Mouse (Mus musculus): ENCODE data around the gene Pde6g. TPM values are rescaled to one million over a fixed set of nuclear protein-coding genes. Genes with fewer than 3 reads are reported as not detected.

Pde6g gene
- polyA plus RNA-seq (2015; fragmentation: Nextera tagmentation; extraction: Ambion mirVana) = 0.26 TPM in 1 of 2 replicates, not detected in the other

- no peak for ATAC-seq (ENCODE audit: insufficient read depth, low FRiP score, low read depth)
- Histone ChIP-seq H3K4me2 (no peak within 1 kb of the TSS), H3K27ac (no peak within 1 kb of the TSS), H3K4me3 (replicated peaks) (no peak within 1 kb of the TSS), H3K4me1 (peaks cover 4% of the 10 kb centered on the region; the same call in 1 of the 2 replicates), H3K9me3 (no peaks in the 10 kb centered on the region), H3K36me3 (0 out of 2 replicates have a peak, but pooled peaks cover 3% of the 10 kb centered on the region), H3K27me3 (replicated peaks) (no peaks in the 10 kb centered on the region), H3K9ac (no peak within 1 kb of the TSS)
- 85% methylated on average over 4 of the region's 4 CpGs for WGBS
Measured at GRCm38 (mm10) chr11:120453306-120453705, at the start of gene Pde6g. Pde6g (minus strand) TSS chr11:120453500.

DNA sequence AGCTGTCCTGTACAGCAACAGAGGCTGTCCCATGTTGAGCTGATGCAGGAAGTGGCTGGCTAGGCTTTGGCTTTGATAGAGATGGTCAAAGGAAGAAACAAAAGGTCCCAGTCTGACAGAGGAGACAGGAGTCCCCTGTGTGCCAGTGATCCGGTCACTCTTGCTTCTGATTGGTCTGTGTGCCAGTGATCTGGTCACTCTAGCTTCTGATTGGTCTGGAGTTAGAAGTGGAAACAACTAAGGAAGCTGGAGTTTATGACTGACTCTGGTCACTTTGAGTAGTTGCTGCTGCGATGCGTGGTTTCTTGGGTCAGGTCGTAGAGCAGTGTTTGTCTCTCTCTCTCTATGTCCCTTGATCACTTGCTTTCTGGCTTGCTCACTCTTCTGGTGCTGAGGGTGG lies 48.4 kb upstream of the Pde6g start:
- no peak for ATAC-seq (ENCODE audit: insufficient read depth, low FRiP score, low read depth)
- Histone ChIP-seq H3K4me3 (replicated peaks) (no peak overlapping the region), H3K9ac (no peak overlapping the region), H3K27ac (no peak overlapping the region), H3K4me1 (0 out of 2 replicates have a peak, but pooled peaks cover 17% of the 10 kb centered on the region), H3K9me3 (no peaks in the 10 kb centered on the region), H3K36me3 (peaks cover 14% of the 10 kb centered on the region), H3K4me2 (no peak overlapping the region), H3K27me3 (replicated peaks) (no peaks in the 10 kb centered on the region)
- WGBS = 85% methylated on average over 4 of the region's 4 CpGs

DNA sequence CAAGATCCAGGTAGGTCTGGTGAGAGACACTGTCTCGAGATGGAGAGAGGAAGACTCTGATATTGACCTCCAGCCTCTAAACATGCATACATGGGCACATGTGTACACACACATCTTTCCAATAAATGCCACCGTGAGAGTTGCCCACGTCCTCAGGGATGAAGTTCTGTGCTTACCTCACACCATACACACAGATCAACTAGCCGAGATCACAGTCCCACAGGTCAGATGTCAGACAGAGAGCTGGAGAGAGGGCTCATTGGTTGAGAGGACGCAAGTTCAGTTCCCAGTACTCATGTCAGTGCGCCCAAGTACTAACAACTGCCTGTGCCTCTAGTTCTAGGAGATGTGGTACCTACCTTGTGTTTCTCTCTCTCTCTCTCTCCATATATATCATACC lies 47.7 kb upstream of the Pde6g start:
- no peak overlapping the region for H3K4me3 ChIP-seq (replicated peaks)
- no peak overlapping the region for H3K9ac ChIP-seq
- 59% methylated on average over 6 of the region's 6 CpGs for WGBS
- 0 out of 2 replicates have a peak, but pooled peaks cover 17% of the 10 kb centered on the region for H3K4me1 ChIP-seq
- H3K27ac ChIP-seq = peak overlapping the region; percentile 77; the same call in 1 of the 2 replicates
- H3K27me3 ChIP-seq (replicated peaks) = no peaks in the 10 kb centered on the region
- no peaks in the 10 kb centered on the region for H3K9me3 ChIP-seq
- no peak for ATAC-seq (ENCODE audit: insufficient read depth, low FRiP score, low read depth)
- H3K36me3 ChIP-seq = peaks cover 19% of the 10 kb centered on the region
- H3K4me2 ChIP-seq = no peak overlapping the region

DNA sequence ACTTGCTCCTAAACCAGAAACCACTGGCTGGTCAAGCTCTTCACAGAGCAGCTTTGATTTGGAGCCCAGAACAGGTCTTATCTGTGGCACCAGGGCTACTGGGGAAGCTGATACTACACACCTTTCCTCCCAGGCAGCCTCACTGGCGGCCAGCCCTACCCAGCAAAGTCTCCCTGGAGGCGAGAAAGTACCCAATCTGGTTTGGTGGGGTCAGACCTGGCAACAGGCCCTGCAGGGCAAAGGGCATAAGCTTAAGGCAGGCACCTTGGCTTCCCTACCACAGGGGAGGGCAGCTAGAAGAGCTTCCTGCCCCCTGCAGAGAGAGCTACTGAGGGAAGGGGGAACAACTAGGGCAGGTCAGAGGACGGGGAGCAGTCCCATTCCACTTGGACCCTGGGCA lies 47.1 kb upstream of the Pde6g start:
- Histone ChIP-seq H3K27me3 (replicated peaks) (no peaks in the 10 kb centered on the region), H3K36me3 (peaks cover 23% of the 10 kb centered on the region), H3K4me1 (0 out of 2 replicates have a peak, but pooled peaks cover 17% of the 10 kb centered on the region), H3K4me2 (0 out of 2 replicates have a peak overlapping the region, but pooled peaks have one; percentile 12), H3K9ac (no peak overlapping the region), H3K27ac (peak overlapping the region; percentile 77), H3K4me3 (replicated peaks) (no peak overlapping the region), H3K9me3 (no peaks in the 10 kb centered on the region)
- ATAC-seq (ENCODE audit: insufficient read depth, low FRiP score, low read depth) = peak; percentile 85
- 13% methylated on average over 3 of the region's 3 CpGs for WGBS

- 76% methylated on average over 6 of the region's 6 CpGs for whole genome bisulfite sequencing
- Histone ChIP-seq H3K27ac (peak overlapping the region; percentile 77), H3K9ac (no peak overlapping the region), H3K36me3 (peaks cover 24% of the 10 kb centered on the region), H3K4me3 (replicated peaks) (no peak overlapping the region), H3K27me3 (replicated peaks) (no peaks in the 10 kb centered on the region), H3K9me3 (no peaks in the 10 kb centered on the region), H3K4me2 (0 out of 2 replicates have a peak overlapping the region, but pooled peaks have one; percentile 12), H3K4me1 (0 out of 2 replicates have a peak, but pooled peaks cover 17% of the 10 kb centered on the region)
- ATAC-seq (ENCODE audit: insufficient read depth, low FRiP score, low read depth) = no peak; the same call in 1 of the 2 replicates
Measured at GRCm38 (mm10) chr11:120499894-120500293, 46.6 kb upstream of the Pde6g start.

DNA sequence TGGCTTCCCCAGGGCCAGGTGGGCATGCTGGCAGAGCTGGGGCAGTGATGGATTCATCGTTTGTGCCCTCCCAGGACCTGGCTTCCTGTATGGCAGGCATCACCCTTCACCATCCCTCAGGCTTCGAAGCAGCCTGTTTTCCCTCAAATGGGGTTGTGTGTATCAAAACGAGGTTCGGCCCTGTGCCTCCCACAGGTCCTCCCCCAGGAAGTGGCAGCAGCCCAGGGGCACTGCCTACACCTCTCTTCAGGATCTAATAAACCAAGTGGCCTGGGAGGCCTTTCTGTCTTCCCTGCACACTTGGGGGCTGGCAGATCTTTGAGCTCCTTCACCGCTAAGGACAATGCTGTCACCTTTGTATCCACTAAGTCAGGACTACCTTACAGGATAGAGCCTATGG lies 45.6 kb upstream of the Pde6g start:
- no peaks in the 10 kb centered on the region for H3K9me3 ChIP-seq
- H3K4me2 ChIP-seq = no peak overlapping the region
- peak overlapping the region; percentile 31; the same call in 1 of the 2 replicates for H3K27ac ChIP-seq
- no peak overlapping the region for H3K4me3 ChIP-seq (replicated peaks)
- 73% methylated on average over 5 of the region's 5 CpGs for WGBS
- peaks cover 34% of the 10 kb centered on the region for H3K36me3 ChIP-seq
- no peak for ATAC-seq (ENCODE audit: insufficient read depth, low FRiP score, low read depth)
- no peaks in the 10 kb centered on the region for H3K27me3 ChIP-seq (replicated peaks)
- H3K4me1 ChIP-seq = peaks cover 21% of the 10 kb centered on the region; the same call in 1 of the 2 replicates
- no peak overlapping the region for H3K9ac ChIP-seq

GRCm38 (mm10) chr11:120498226-120498625 lies 44.9 kb upstream of the Pde6g start:
- no peak overlapping the region for H3K4me3 ChIP-seq (replicated peaks)
- no peak for ATAC-seq (ENCODE audit: insufficient read depth, low FRiP score, low read depth)
- H3K36me3 ChIP-seq = peaks cover 36% of the 10 kb centered on the region
- H3K9me3 ChIP-seq = no peaks in the 10 kb centered on the region
- H3K9ac ChIP-seq = no peak overlapping the region
- no peak overlapping the region for H3K27ac ChIP-seq
- H3K4me1 ChIP-seq = peaks cover 27% of the 10 kb centered on the region
- H3K27me3 ChIP-seq (replicated peaks) = no peaks in the 10 kb centered on the region
- no peak overlapping the region for H3K4me2 ChIP-seq
- 89% methylated on average over 12 of the region's 12 CpGs for WGBS

- no peaks in the 10 kb centered on the region for H3K9me3 ChIP-seq
- H3K27ac ChIP-seq = no peak overlapping the region
- H3K4me1 ChIP-seq = peaks cover 33% of the 10 kb centered on the region
- no peaks in the 10 kb centered on the region for H3K27me3 ChIP-seq (replicated peaks)
- H3K9ac ChIP-seq = no peak overlapping the region
- no peak overlapping the region for H3K4me2 ChIP-seq
- peaks cover 36% of the 10 kb centered on the region for H3K36me3 ChIP-seq
- ATAC-seq (ENCODE audit: insufficient read depth, low FRiP score, low read depth) = no peak
- no peak overlapping the region for H3K4me3 ChIP-seq (replicated peaks)
- WGBS = 92% methylated on average over 3 of the region's 3 CpGs
Measured at GRCm38 (mm10) chr11:120497436-120497835, 44.1 kb upstream of the Pde6g start.

DNA sequence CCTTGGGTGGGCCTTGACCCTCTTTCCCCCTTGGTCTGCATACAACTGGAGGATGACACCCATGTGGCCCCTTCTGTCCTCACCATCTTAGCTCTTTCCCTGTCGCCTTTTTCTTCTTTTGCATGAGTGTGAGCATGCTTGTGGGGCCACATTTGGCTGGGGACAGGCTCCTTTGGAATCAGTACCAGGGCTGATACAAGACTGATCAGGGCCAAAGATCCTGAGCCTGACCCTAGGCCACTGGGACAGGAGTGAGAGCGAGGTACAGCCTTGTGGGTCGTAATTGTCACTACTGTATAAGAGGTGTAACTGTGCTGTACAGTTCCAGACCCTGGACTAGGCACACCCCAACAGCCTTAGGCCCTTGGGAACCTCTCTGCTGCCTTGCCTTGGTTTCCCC lies 40.6 kb upstream of the Pde6g start:
- H3K9ac ChIP-seq = no peak overlapping the region
- 78% methylated on average over 3 of the region's 3 CpGs for WGBS

DNA sequence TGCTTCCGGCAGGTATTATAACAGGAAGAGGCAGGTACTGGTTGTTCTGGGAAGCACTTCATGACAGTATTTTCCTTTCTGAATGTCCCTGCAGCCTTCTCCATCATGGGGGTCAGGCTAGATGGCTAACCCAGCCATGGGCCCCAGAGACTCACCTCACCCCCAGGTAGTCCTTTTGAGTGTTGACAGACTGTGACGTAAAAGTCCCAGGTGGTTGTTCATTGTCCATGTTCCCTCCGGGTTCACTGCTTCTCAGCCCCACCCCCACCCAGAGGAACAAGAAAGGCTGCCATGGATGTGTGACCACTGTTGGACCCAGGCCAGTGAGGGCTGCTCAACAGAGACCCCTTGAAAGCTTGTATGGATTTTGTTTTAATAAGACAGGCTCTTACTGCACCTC lies 40.1 kb upstream of the Pde6g start:
- 37% methylated on average over 3 of the region's 3 CpGs for WGBS
- Histone ChIP-seq H3K27me3 (replicated peaks) (no peaks in the 10 kb centered on the region), H3K9me3 (no peaks in the 10 kb centered on the region), H3K4me2 (peak overlapping the region; percentile 96), H3K27ac (peak overlapping the region; percentile 90; the same call in 1 of the 2 replicates), H3K4me1 (peaks cover 33% of the 10 kb centered on the region), H3K4me3 (replicated peaks) (peak overlapping the region; percentile 96), H3K9ac (peak overlapping the region; percentile 17; the same call in 1 of the 2 replicates), H3K36me3 (peaks cover 32% of the 10 kb centered on the region)
- ATAC-seq (ENCODE audit: insufficient read depth, low FRiP score, low read depth) = no peak

More for the DNA sequence above, 40.6 kb upstream of the Pde6g start:
- H3K4me1 ChIP-seq = peaks cover 36% of the 10 kb centered on the region
- no peak overlapping the region for H3K4me3 ChIP-seq (replicated peaks)
- no peak for ATAC-seq (ENCODE audit: insufficient read depth, low FRiP score, low read depth)
- peak overlapping the region; percentile 96 for H3K4me2 ChIP-seq
- no peaks in the 10 kb centered on the region for H3K27me3 ChIP-seq (replicated peaks)
- no peaks in the 10 kb centered on the region for H3K9me3 ChIP-seq
- H3K27ac ChIP-seq = no peak overlapping the region
- peaks cover 33% of the 10 kb centered on the region for H3K36me3 ChIP-seq

DNA sequence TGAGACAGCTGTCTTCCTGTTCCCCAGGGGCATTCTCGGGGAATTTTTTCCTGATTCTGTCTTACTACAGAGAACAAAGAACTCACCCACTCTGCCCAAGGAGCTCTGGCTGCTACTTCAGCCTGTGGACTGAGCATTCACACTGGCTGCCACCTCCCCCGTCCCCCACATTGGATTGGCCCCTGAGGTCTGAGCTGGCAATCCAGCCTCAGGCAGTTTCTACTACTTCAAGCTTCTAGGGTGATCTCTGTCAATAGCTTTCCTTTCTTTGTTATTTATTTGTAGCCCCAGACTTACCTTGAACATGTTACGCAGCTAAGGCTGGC lies 39.5 kb upstream of the Pde6g start:
- Histone ChIP-seq H3K4me1 (peaks cover 33% of the 10 kb centered on the region), H3K36me3 (peaks cover 36% of the 10 kb centered on the region), H3K4me3 (replicated peaks) (peak overlapping the region; percentile 96), H3K27ac (peak overlapping the region; percentile 90), H3K9me3 (no peaks in the 10 kb centered on the region), H3K4me2 (peak overlapping the region; percentile 96), H3K27me3 (replicated peaks) (no peaks in the 10 kb centered on the region), H3K9ac (peak overlapping the region; percentile 17; the same call in 1 of the 2 replicates)
- ATAC-seq (ENCODE audit: insufficient read depth, low FRiP score, low read depth) = no peak
- 30% methylated on average over 3 of the region's 3 CpGs for WGBS

- ATAC-seq (ENCODE audit: insufficient read depth, low FRiP score, low read depth) = peak; percentile 15; the same call in 1 of the 2 replicates
- Histone ChIP-seq H3K27me3 (replicated peaks) (no peaks in the 10 kb centered on the region), H3K4me3 (replicated peaks) (peak overlapping the region; percentile 96), H3K9me3 (no peaks in the 10 kb centered on the region), H3K4me1 (peaks cover 33% of the 10 kb centered on the region), H3K9ac (peak overlapping the region; percentile 90), H3K27ac (peak overlapping the region; percentile 90), H3K4me2 (peak overlapping the region; percentile 96), H3K36me3 (peaks cover 39% of the 10 kb centered on the region)
- WGBS = under 1% methylated on average over 48 of the region's 48 CpGs
Measured at GRCm38 (mm10) chr11:120492024-120492877, 39.0 kb upstream of the Pde6g start.

All from stomach, embryonic 15.5 days (tissue).